Comparison of ENCODE assay signal across 9 mouse cellular contexts in the genomic region with DNA sequence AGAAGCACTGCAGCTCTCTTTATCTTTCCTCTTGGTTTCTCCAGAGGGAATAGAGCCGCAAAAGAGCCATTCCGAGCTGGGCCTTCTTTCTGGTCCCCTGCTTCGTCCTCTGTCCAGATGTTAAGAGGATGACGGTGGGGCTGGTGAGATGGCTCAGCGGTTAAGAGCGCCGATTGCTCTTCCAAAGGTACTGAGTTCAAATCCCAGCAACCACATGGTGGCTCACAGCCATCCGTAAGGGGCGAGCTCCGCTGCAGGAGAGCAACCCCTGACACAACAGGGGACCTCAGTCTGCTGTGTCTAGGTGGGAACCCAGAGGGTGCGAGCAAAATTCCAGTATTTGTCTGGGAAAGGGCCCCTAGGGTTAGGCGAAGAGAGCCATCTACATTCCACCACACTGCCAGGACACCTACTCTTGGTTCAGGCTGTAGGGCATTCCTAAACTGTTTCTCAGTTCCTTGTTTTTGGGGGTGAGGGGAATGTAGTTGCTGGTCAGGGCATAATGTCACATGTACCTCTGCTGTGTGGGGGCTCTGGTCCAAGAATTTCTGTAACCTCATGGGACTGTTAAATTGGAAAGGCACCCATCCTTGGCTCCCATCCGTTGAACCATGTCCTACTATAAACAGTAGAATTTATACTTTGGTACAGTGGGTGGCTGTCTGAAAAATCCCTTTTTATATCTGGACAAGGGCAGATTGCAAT. TPM values are rescaled to one million over a fixed set of nuclear protein-coding genes. Genes with fewer than 3 reads are reported as not detected.
DNase-seq lines count a peak whose midpoint lies in the region; ATAC-seq and TF ChIP-seq lines count a peak whose summit lies in the region.
"Had no signal": no experiment of that assay in that cellular context is flagged by ENCODE, and none has a peak within 500 bp of the region (broad histone marks: within the 10 kb centered on the region; RNA-seq: fewer than 3 reads in every experiment).

No protein-coding gene starts in this region.

- H3K4me2 ChIP-seq in kidney, postnatal 0 days (ENCODE audit: low read length), result peak overlapping the region; percentile 54
- peak overlapping the region; percentile 68 for H3K4me2 ChIP-seq in hindbrain, embryonic 16.5 days (ENCODE audit: low read length)
- peak overlapping the region; percentile 92 for H3K4me2 ChIP-seq in myocyte (ENCODE audit: low read depth)

- H3ac ChIP-seq in myocyte (ENCODE audit: control insufficient read depth, insufficient read length), result peak overlapping the region; percentile 29

- H3K79me2 ChIP-seq in myocyte (ENCODE audit: control insufficient read depth, insufficient read depth), result peaks cover 23% of the 10 kb centered on the region

- H3K36me3 ChIP-seq in kidney, postnatal 0 days (ENCODE audit: insufficient read depth, low read length), result peaks cover 38% of the 10 kb centered on the region
- H3K36me3 ChIP-seq in embryonic facial prominence, embryonic 10.5 days (replicated peaks), result peaks cover 72% of the 10 kb centered on the region
- H3K36me3 ChIP-seq in hindbrain, embryonic 16.5 days (ENCODE audit: control insufficient read depth, insufficient read depth, low read length), result peaks cover 33% of the 10 kb centered on the region
- peaks cover 24% of the 10 kb centered on the region for H3K36me3 ChIP-seq in myocyte (ENCODE audit: control insufficient read depth, insufficient read depth)

- no peak for DNase-seq in kidney, postnatal 0 days (ENCODE audit: low spot score)
- DNase-seq in kidney, postnatal 14 days, result no peak
- DNase-seq in embryonic facial prominence, embryonic 10.5 days (ENCODE audit: low spot score), result no peak
- DNase-seq in layer of hippocampus, adult 9-11 months, result no peak
- DNase-seq in adrenal gland, postnatal 36 days, result no peak
- no peak for DNase-seq in yolk sac, embryonic 10.5 days (ENCODE audit: low spot score)

- H3K9me3 ChIP-seq in kidney, postnatal 0 days (replicated peaks; ENCODE audit: low read length), result no peaks in the 10 kb centered on the region
- no peaks in the 10 kb centered on the region for H3K9me3 ChIP-seq in embryonic facial prominence, embryonic 10.5 days
- no peaks in the 10 kb centered on the region for H3K9me3 ChIP-seq in hindbrain, embryonic 16.5 days (ENCODE audit: control insufficient read depth, low read length)

- TF ChIP-seq POLR2A in myocyte (IDR thresholded peaks at IDR 0.05; ENCODE audit: insufficient read length, low read depth), result no peak

- no peaks in the 10 kb centered on the region for H3K27me3 ChIP-seq in kidney, postnatal 0 days (ENCODE audit: insufficient read depth, low read length)
- H3K27me3 ChIP-seq in embryonic facial prominence, embryonic 10.5 days (replicated peaks; ENCODE audit: low read depth, poor library complexity, severe bottlenecking), result no peaks in the 10 kb centered on the region
- no peaks in the 10 kb centered on the region for H3K27me3 ChIP-seq in hindbrain, embryonic 16.5 days (replicated peaks; ENCODE audit: control insufficient read depth, insufficient read depth, low read length)
- H3K27me3 ChIP-seq in myocyte (ENCODE audit: control insufficient read depth, insufficient read depth, insufficient read length), result no peaks in the 10 kb centered on the region

- WGBS in kidney, postnatal 0 days, result 66% methylated on average over 13 of the region's 13 CpGs
- whole genome bisulfite sequencing in embryonic facial prominence, embryonic 10.5 days, result 70% methylated on average over 13 of the region's 13 CpGs
- WGBS in hindbrain, embryonic 16.5 days, result 65% methylated on average over 13 of the region's 13 CpGs

- H3K27ac ChIP-seq in kidney, postnatal 0 days, result peak overlapping the region; percentile 94
- peak overlapping the region; percentile 97 for H3K27ac ChIP-seq in embryonic facial prominence, embryonic 10.5 days (replicated peaks)
- peak overlapping the region; percentile 91 for H3K27ac ChIP-seq in hindbrain, embryonic 16.5 days (ENCODE audit: low read depth, low read length)

- H3K4me3 ChIP-seq in kidney, postnatal 0 days (replicated peaks; ENCODE audit: low read depth, low read length), result peak overlapping the region; percentile 42
- peak overlapping the region; percentile 65 for H3K4me3 ChIP-seq in embryonic facial prominence, embryonic 10.5 days
- peak overlapping the region; percentile 67 for H3K4me3 ChIP-seq in hindbrain, embryonic 16.5 days (ENCODE audit: low read length)
- H3K4me3 ChIP-seq in myocyte, result peak overlapping the region; percentile 63

- TF ChIP-seq CTCF in kidney, postnatal 0 days (IDR thresholded peaks at IDR 0.05; ENCODE audit: low read depth), result no peak

- peak; percentile 9; the same call in 1 of the 2 replicates for ATAC-seq in kidney, postnatal 0 days (replicated peaks; ENCODE audit: low FRiP score, low read depth)
- ATAC-seq in hindbrain, embryonic 16.5 days, result peak; percentile 8

- H3K4me1 ChIP-seq in kidney, postnatal 0 days (replicated peaks; ENCODE audit: insufficient read depth, low read length), result peaks cover 9% of the 10 kb centered on the region; the same call in 1 of the 2 replicates
- H3K4me1 ChIP-seq in embryonic facial prominence, embryonic 10.5 days, result peaks cover 25% of the 10 kb centered on the region
- H3K4me1 ChIP-seq in hindbrain, embryonic 16.5 days (ENCODE audit: control insufficient read depth, insufficient read depth, low read depth, low read length), result peaks cover 11% of the 10 kb centered on the region

- H3K9ac ChIP-seq in kidney, postnatal 0 days (ENCODE audit: low read depth, low read length), result peak overlapping the region; percentile 31; the same call in 1 of the 2 replicates
- peak overlapping the region; percentile 69 for H3K9ac ChIP-seq in hindbrain, embryonic 16.5 days (ENCODE audit: low read depth, low read length)

TF ChIP-seq in myocyte, 11 proteins besides CTCF, POLR2A, EP300 and RAD21:
- TF ChIP-seq TCF3 (IDR thresholded peaks at IDR 0.05; ENCODE audit: insufficient read length, low read depth), result no peak
- no peak for TF ChIP-seq REST (IDR thresholded peaks at IDR 0.05; ENCODE audit: insufficient read depth, insufficient read length)
- no peak for TF ChIP-seq USF1 (IDR thresholded peaks at IDR 0.05; ENCODE audit: low read depth)
- TF ChIP-seq CEBPB (IDR thresholded peaks at IDR 0.05; ENCODE audit: insufficient read depth, poor library complexity, severe bottlenecking), result no peak
- no peak for TF ChIP-seq TCF12 (IDR thresholded peaks at IDR 0.05; ENCODE audit: insufficient read depth, poor library complexity, severe bottlenecking)
- TF ChIP-seq SRF (IDR thresholded peaks at IDR 0.05; ENCODE audit: control insufficient read depth, insufficient read length, low read depth), result no peak
- TF ChIP-seq E2F4 (IDR thresholded peaks at IDR 0.05; ENCODE audit: insufficient read depth), result no peak
- TF ChIP-seq MAX (IDR thresholded peaks at IDR 0.05; ENCODE audit: low read depth), result no peak
- TF ChIP-seq POLR2AphosphoS2 (IDR thresholded peaks at IDR 0.05; ENCODE audit: insufficient read length, low read depth), result no peak
- no peak for TF ChIP-seq MYOD1 (IDR thresholded peaks at IDR 0.05; ENCODE audit: control insufficient read depth in 1 of 3, insufficient read length in 2 of 3, low read depth in 2 of 3)
- no peak for TF ChIP-seq MYOG (IDR thresholded peaks at IDR 0.05; ENCODE audit: control insufficient read depth in 1 of 3, insufficient read depth in 1 of 3, insufficient read length in 2 of 3, low read depth in 2 of 3)
TF ChIP-seq in myocyte: peak in this region for 0.

RNA-seq across cellular contexts. Expression of gene Mpdu1, which starts 0.7 kb away (rescaled TPM):
- 82.6 and 85.7 TPM in 2 replicates for polyA plus RNA-seq in kidney, postnatal 0 days (2015; fragmentation: Nextera tagmentation; extraction: Ambion mirVana)
- polyA plus RNA-seq in embryonic facial prominence, embryonic 10.5 days (2016; fragmentation: Nextera tagmentation; extraction: Ambion mirVana), result 64.9 and 67.2 TPM in 2 replicates
- polyA plus RNA-seq in hindbrain, embryonic 16.5 days (2015; fragmentation: Nextera tagmentation; extraction: Ambion mirVana), result 104 and 112 TPM in 2 replicates
- 39.1 TPM for polyA plus RNA-seq in myocyte (2012; fragmentation: generic; extraction: Trizol)
- total RNA-seq in adrenal gland, postnatal 36 days (2021), result 100 to 1,000 TPM in 1 of 2 experiments, 10 to 100 TPM in 1; 91.4 to 126 TPM

RNA-seq across cellular contexts. Expression of gene Cd68, which starts 2.8 kb away (rescaled TPM):
- polyA plus RNA-seq in kidney, postnatal 0 days (2015; fragmentation: Nextera tagmentation; extraction: Ambion mirVana), result 10.4 and 12.8 TPM in 2 replicates
- 5.3 and 7.3 TPM in 2 replicates for polyA plus RNA-seq in embryonic facial prominence, embryonic 10.5 days (2016; fragmentation: Nextera tagmentation; extraction: Ambion mirVana)
- polyA plus RNA-seq in hindbrain, embryonic 16.5 days (2015; fragmentation: Nextera tagmentation; extraction: Ambion mirVana), result 10.2 and 11.5 TPM in 2 replicates
- 0.96 TPM for polyA plus RNA-seq in myocyte (2012; fragmentation: generic; extraction: Trizol)
- 10 to 100 TPM; 20.1 to 28.6 TPM for total RNA-seq in adrenal gland, postnatal 36 days (2021)

RNA-seq across cellular contexts. Expression of gene Sox15, which starts 8.0 kb away (rescaled TPM):
- polyA plus RNA-seq in kidney, postnatal 0 days (2015; fragmentation: Nextera tagmentation; extraction: Ambion mirVana), result 0.28 and 0.32 TPM in 2 replicates
- polyA plus RNA-seq in embryonic facial prominence, embryonic 10.5 days (2016; fragmentation: Nextera tagmentation; extraction: Ambion mirVana), result 0.17 TPM in 1 of 2 replicates, not detected in the other
- polyA plus RNA-seq in hindbrain, embryonic 16.5 days (2015; fragmentation: Nextera tagmentation; extraction: Ambion mirVana), result not detected in 2 replicates
- polyA plus RNA-seq in myocyte (2012; fragmentation: generic; extraction: Trizol), result 0.07 TPM
- not detected for total RNA-seq in adrenal gland, postnatal 36 days (2021)
- polyA plus RNA-seq: brain, embryonic 14.5 days had no signal

RNA-seq across cellular contexts. Expression of gene Eif4a1, which starts 9.1 kb away (rescaled TPM):
- 468 and 493 TPM in 2 replicates for polyA plus RNA-seq in kidney, postnatal 0 days (2015; fragmentation: Nextera tagmentation; extraction: Ambion mirVana)
- polyA plus RNA-seq in embryonic facial prominence, embryonic 10.5 days (2016; fragmentation: Nextera tagmentation; extraction: Ambion mirVana), result 780 and 781 TPM in 2 replicates
- polyA plus RNA-seq in hindbrain, embryonic 16.5 days (2015; fragmentation: Nextera tagmentation; extraction: Ambion mirVana), result 382 and 471 TPM in 2 replicates
- polyA plus RNA-seq in myocyte (2012; fragmentation: generic; extraction: Trizol), result 553 TPM
- total RNA-seq in adrenal gland, postnatal 36 days (2021), result 100 to 1,000 TPM; 678 to 712 TPM

RNA-seq across cellular contexts. Expression of gene Senp3, which starts 18.8 kb away (rescaled TPM):
- 52.2 and 59.4 TPM in 2 replicates for polyA plus RNA-seq in kidney, postnatal 0 days (2015; fragmentation: Nextera tagmentation; extraction: Ambion mirVana)
- polyA plus RNA-seq in embryonic facial prominence, embryonic 10.5 days (2016; fragmentation: Nextera tagmentation; extraction: Ambion mirVana), result 136 and 141 TPM in 2 replicates
- 89.8 and 104 TPM in 2 replicates for polyA plus RNA-seq in hindbrain, embryonic 16.5 days (2015; fragmentation: Nextera tagmentation; extraction: Ambion mirVana)
- 70.5 TPM for polyA plus RNA-seq in myocyte (2012; fragmentation: generic; extraction: Trizol)
- total RNA-seq in adrenal gland, postnatal 36 days (2021), result 10 to 100 TPM; 70.6 to 80.4 TPM
